Mouse (Mus musculus) intestine, embryonic 14.5 days (tissue): ENCODE data around the gene Zfp61. TPM values are rescaled to one million over a fixed set of nuclear protein-coding genes. Genes with fewer than 3 reads are reported as not detected.

Experiments used
- ATAC-seq: fragments of 200-750 bp; cut with Nextera tagmentation; replicated peaks from 2 replicates; pipeline ENCODE4 v1.8.0; 2017; ENCODE audit warnings: low read depth, moderate number of reproducible peaks, moderate TSS enrichment, moderate library complexity; ENCODE audit not compliant: low FRiP score, low TSS enrichment
- DNase-seq: peaks from one replicate; pipeline ENCODE4 v3.0.0-alpha.2; 2018; ENCODE audit warnings: low spot score
- H3K27ac ChIP-seq: fragments of 300-500 bp; sonication (generic); 2 replicates; pipeline ENCODE4 v1.5.1; 2014; ENCODE audit warnings: low read depth, mild to moderate bottlenecking, control low read depth
- H3K27me3 ChIP-seq: fragments of 300-500 bp; sonication (generic); replicated peaks from 2 replicates; pipeline ENCODE4 v1.6.1; 2014; ENCODE audit warnings: low read length, control low read depth; ENCODE audit not compliant: control insufficient read depth, insufficient read depth
- H3K36me3 ChIP-seq: fragments of 300-500 bp; sonication (generic); 2 replicates; pipeline ENCODE4 v1.6.1; 2014; ENCODE audit warnings: low read length, control low read depth; ENCODE audit not compliant: control insufficient read depth, insufficient read depth
- H3K4me1 ChIP-seq: fragments of 300-500 bp; sonication (generic); replicated peaks from 2 replicates; pipeline ENCODE4 v1.6.1; 2014; ENCODE audit warnings: low read length, control low read depth, mixed read lengths; ENCODE audit not compliant: control insufficient read depth, insufficient read depth
- H3K4me2 ChIP-seq: fragments of 300-500 bp; sonication (generic); 2 replicates; pipeline ENCODE4 v1.6.1; 2014; ENCODE audit warnings: low read length
- H3K4me3 ChIP-seq: fragments of 300-500 bp; sonication (generic); 2 replicates; pipeline ENCODE4 v1.5.1; 2014; ENCODE audit warnings: low read depth, low read length, control low read depth, mixed read lengths
- H3K9ac ChIP-seq: fragments of 300-500 bp; sonication (generic); 2 replicates; pipeline ENCODE4 v1.6.1; 2014; ENCODE audit warnings: mild to moderate bottlenecking, low read length
- H3K9me3 ChIP-seq: fragments of 300-500 bp; sonication (generic); 2 replicates; pipeline ENCODE4 v1.6.1; 2016; ENCODE audit warnings: low read length, control low read depth; ENCODE audit not compliant: control insufficient read depth
- WGBS: fragments of 180-500 bp; shearing (Covaris S2); extraction: QIAGEN DNeasy Blood & Tissue Kit; methylation state at CpG from one replicate; pipeline ENCODE4 v1.1.7; 2014; 5-methylcytosine and 5-hydroxymethylcytosine counted together
- polyA plus RNA-seq: library from polyadenylated mRNA; unstranded; fragments of >200 nt; fragmentation: Nextera tagmentation; extraction: Ambion mirVana; gene quantifications from 2 replicates; pipeline ENCODE4 v1.2.1, GENCODE M21; 2014

Gene Zfp61
- polyA plus RNA-seq, 1 experiment from 2014 or later: 24.7 TPM

- H3K4me3 ChIP-seq: peak overlapping the region; percentile 20
- H3K9me3 ChIP-seq: peaks cover 8% of the 10 kb centered on the region
- no peak overlapping the region; the same call in 1 of the 2 replicates for H3K9ac ChIP-seq
- DNase-seq: no peak
- 0 out of 2 replicates have a peak, but pooled peaks cover 6% of the 10 kb centered on the region for H3K27me3 ChIP-seq
- no peak overlapping the region for H3K27ac ChIP-seq
- H3K4me2 ChIP-seq: peak overlapping the region; percentile 48
- H3K4me1 ChIP-seq: no peaks in the 10 kb centered on the region
- H3K36me3 ChIP-seq: no peaks in the 10 kb centered on the region
- ATAC-seq: no peak
- WGBS: 48% methylated on average over 20 of the region's 20 CpGs
Measured at GRCm38 (mm10) chr7:24326273-24327135, 25.5 kb upstream of the Zfp61 start.

GRCm38 (mm10) chr7:24325675-24326128 is 24.7 kb upstream of the Zfp61 start:
- 4% methylated on average over 13 of the region's 13 CpGs for WGBS
- Histone ChIP-seq H3K4me1 (no peaks in the 10 kb centered on the region), H3K27ac (no peak overlapping the region), H3K4me3 (peak overlapping the region; percentile 20), H3K9me3 (peaks cover 8% of the 10 kb centered on the region), H3K9ac (peak overlapping the region; percentile 29; the same call in 1 of the 2 replicates), H3K36me3 (no peaks in the 10 kb centered on the region), H3K4me2 (peak overlapping the region; percentile 48), H3K27me3 (0 out of 2 replicates have a peak, but pooled peaks cover 6% of the 10 kb centered on the region)
- no peak for ATAC-seq
- DNase-seq: no peak

GRCm38 (mm10) chr7:24325197-24325596 is 24.2 kb upstream of the Zfp61 start:
- Histone ChIP-seq H3K9me3 (peaks cover 8% of the 10 kb centered on the region), H3K36me3 (no peaks in the 10 kb centered on the region), H3K4me3 (no peak overlapping the region), H3K9ac (no peak overlapping the region), H3K27ac (no peak overlapping the region), H3K4me2 (no peak overlapping the region; the same call in 1 of the 2 replicates), H3K4me1 (no peaks in the 10 kb centered on the region), H3K27me3 (0 out of 2 replicates have a peak, but pooled peaks cover 6% of the 10 kb centered on the region)
- no peak for DNase-seq
- no peak for ATAC-seq
- WGBS: 96% methylated on average over 6 of the region's 6 CpGs

- no peaks in the 10 kb centered on the region for H3K36me3 ChIP-seq
- no peak overlapping the region for H3K9ac ChIP-seq
- H3K27me3 ChIP-seq: peaks cover 16% of the 10 kb centered on the region; the same call in 1 of the 2 replicates
- H3K4me3 ChIP-seq: no peak overlapping the region
- peaks cover 8% of the 10 kb centered on the region for H3K9me3 ChIP-seq
- no peak overlapping the region for H3K27ac ChIP-seq
- ATAC-seq: no peak
- WGBS: 66% methylated on average over 4 of the region's 4 CpGs
- DNase-seq: no peak
- H3K4me1 ChIP-seq: no peaks in the 10 kb centered on the region
- H3K4me2 ChIP-seq: no peak overlapping the region
Measured at GRCm38 (mm10) chr7:24322593-24322992, 21.6 kb upstream of the Zfp61 start.

- ATAC-seq: no peak
- 59% methylated on average over 6 of the region's 6 CpGs for WGBS
Measured at GRCm38 (mm10) chr7:24318942-24319341, 17.9 kb upstream of the Zfp61 start.

GRCm38 (mm10) chr7:24316567-24317092 is 15.6 kb upstream of the Zfp61 start, which contains the start of gene Zfp94:
Gene Zfp94 (minus strand): TSS chr7:24316666.
- under 1% methylated on average over 33 of the region's 33 CpGs for WGBS
- peak; percentile 90 for DNase-seq

More at GRCm38 (mm10) chr7:24318942-24319341, 17.9 kb upstream of the Zfp61 start:
- Histone ChIP-seq H3K4me2 (no peak overlapping the region), H3K4me1 (peaks cover 5% of the 10 kb centered on the region), H3K27me3 (peaks cover 14% of the 10 kb centered on the region; the same call in 1 of the 2 replicates), H3K9ac (no peak overlapping the region), H3K9me3 (peaks cover under 1% of the 10 kb centered on the region), H3K27ac (no peak overlapping the region), H3K36me3 (no peaks in the 10 kb centered on the region), H3K4me3 (no peak overlapping the region)
- DNase-seq: no peak

GRCm38 (mm10) chr7:24315726-24316566 is 14.9 kb upstream of the Zfp61 start:
- ATAC-seq: no peak; the same call in 1 of the 2 replicates
- Histone ChIP-seq H3K9ac (peak overlapping the region; percentile 66), H3K27me3 (peaks cover 14% of the 10 kb centered on the region; the same call in 1 of the 2 replicates), H3K4me3 (peak overlapping the region; percentile 47), H3K9me3 (no peaks in the 10 kb centered on the region), H3K4me2 (peak overlapping the region; percentile 66), H3K27ac (peak overlapping the region; percentile 34), H3K4me1 (peaks cover 5% of the 10 kb centered on the region), H3K36me3 (no peaks in the 10 kb centered on the region)
- no peak for DNase-seq
- WGBS: 28% methylated on average over 29 of the region's 29 CpGs

More at GRCm38 (mm10) chr7:24316567-24317092, 15.6 kb upstream of the Zfp61 start, which contains the start of gene Zfp94:
- H3K27ac ChIP-seq: peak within 1 kb of the TSS; percentile 68
- H3K4me3 ChIP-seq: peak within 1 kb of the TSS; percentile 47
- peak within 1 kb of the TSS; percentile 66 for H3K9ac ChIP-seq
- H3K4me1 ChIP-seq: peaks cover 5% of the 10 kb centered on the region
- H3K9me3 ChIP-seq: no peaks in the 10 kb centered on the region
- peak; percentile 90 for ATAC-seq
- H3K27me3 ChIP-seq: peaks cover 14% of the 10 kb centered on the region; the same call in 1 of the 2 replicates
- no peaks in the 10 kb centered on the region for H3K36me3 ChIP-seq
- H3K4me2 ChIP-seq: peak within 1 kb of the TSS; percentile 66
